Mouse (Mus musculus) liver, embryonic 14.5 days (tissue): ENCODE data around the gene Olfr666.

Experiments used
- CTCF ChIP-seq: IDR thresholded peaks from 2 replicates; pipeline ENCODE4 v1.5.1; 2016; ENCODE audit warnings: antibody characterized with exemption, low read depth, control low read depth
- EP300 ChIP-seq: IDR thresholded peaks from 2 replicates; pipeline ENCODE4 v1.6.1; 2016; ENCODE audit warnings: antibody characterized with exemption, low read depth

GRCm38 (mm10) chr7:104842503-104842902, 53.2 kb downstream of the Olfr666 start, which contains the start of gene Usp17lb:
- TF ChIP-seq CTCF (no peak), EP300 (no peak)
